Mouse (Mus musculus) urinary bladder, adult 18-20 months (tissue): ENCODE data around the gene Plin4.

Experiments
- DNase-seq, 2 experiments: peaks; one replicate each; pipeline ENCODE4 v3.0.0; 2022; ENCODE audit warnings: low spot score in 2 of 2, mixed read lengths in 2 of 2

Gene Plin4

DNA sequence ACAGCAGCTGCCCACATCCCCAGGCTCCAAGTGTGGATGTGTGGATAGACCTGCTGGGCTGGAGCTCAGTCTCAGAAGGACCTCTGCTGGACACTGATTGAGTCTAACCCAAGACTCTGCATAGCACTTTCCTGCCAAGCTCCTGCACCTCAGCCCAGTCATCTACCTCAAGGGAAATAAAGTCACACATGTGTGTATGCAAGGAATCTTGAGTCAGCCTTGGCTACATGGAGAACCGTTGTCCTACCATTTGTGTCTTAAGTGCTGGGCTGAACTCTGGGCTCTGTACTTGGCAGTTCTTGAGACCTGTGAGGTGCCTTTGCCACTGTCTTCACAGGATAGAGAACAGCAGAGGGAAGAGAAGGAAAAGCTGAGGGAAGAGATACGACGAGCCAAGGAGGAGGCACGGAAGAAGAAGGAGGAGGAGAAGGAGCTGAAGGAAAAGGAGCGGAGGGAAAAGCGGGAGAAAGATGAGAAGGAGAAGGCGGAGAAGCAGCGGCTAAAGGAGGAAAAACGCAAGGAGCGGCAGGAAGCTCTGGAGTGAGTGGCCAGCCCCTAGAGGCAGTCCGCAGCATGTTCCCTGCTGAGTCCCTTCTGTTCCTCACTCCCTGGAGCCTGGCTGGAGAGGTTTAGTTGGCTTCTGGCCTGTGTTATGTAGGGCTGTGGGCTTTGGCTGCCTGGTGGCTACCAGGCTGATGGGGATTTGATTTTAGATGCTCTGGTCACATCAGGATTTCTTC is 52.1 kb downstream of the Plin4 start:
- DNase-seq = no peak

GRCm38 (mm10) chr17:56055945-56056678 is 53.5 kb downstream of the Plin4 start:
- no peak for DNase-seq

GRCm38 (mm10) chr17:56054938-56055337 is 54.7 kb downstream of the Plin4 start:
- DNase-seq = no peak

- DNase-seq = peak in 1 of 2 experiments; percentile 42
These were observed 58.2 kb downstream of the Plin4 start for GRCm38 (mm10) chr17:56051369-56051768.
